Mouse (Mus musculus) v-Abl transformed pro-B cells (cell line): ENCODE data around the gene Hist1h1a.

Experiments used
- in situ Hi-C, 2 experiments: fragments of 400-800 bp; cut with MboI; formaldehyde crosslinking; loops; one replicate each; pipeline ENCODE4 v1.15.1; 2025; ENCODE audit not compliant: unreplicated experiment in 2 of 2

Hist1h1a gene

GRCm38 (mm10) chr13:23740910-23741309 lies 22.6 kb upstream of the Hist1h1a start:
- in situ Hi-C loops, result loop anchor here (5.0 to 10.0 kb wide), 3 partner anchors 186 to 1704 kb away; partner anchors contain the start of genes Hist1h1d (in 2 of the 2), Hist1h4f (in 2 of the 2), Hist1h2ah (in 1 of the 2) and Hist1h2bk (in 1 of the 2)

GRCm38 (mm10) chr13:23742007-23742406 lies 21.5 kb upstream of the Hist1h1a start:
- in situ Hi-C loops, result loop anchor here (5.0 to 10.0 kb wide), 3 partner anchors 187 to 1705 kb away; partner anchors contain the start of genes Hist1h1d (in 2 of the 2), Hist1h4f (in 2 of the 2), Hist1h2ah (in 1 of the 2) and Hist1h2bk (in 1 of the 2)

- in situ Hi-C loops, result loop anchor here (5.0 to 10.0 kb wide), 3 partner anchors 188 to 1706 kb away; partner anchors contain the start of genes Hist1h1d (in 2 of the 2), Hist1h4f (in 2 of the 2), Hist1h2ah (in 1 of the 2) and Hist1h2bk (in 1 of the 2)
These were observed 20.3 kb upstream of the Hist1h1a start for GRCm38 (mm10) chr13:23743215-23743614.

DNA sequence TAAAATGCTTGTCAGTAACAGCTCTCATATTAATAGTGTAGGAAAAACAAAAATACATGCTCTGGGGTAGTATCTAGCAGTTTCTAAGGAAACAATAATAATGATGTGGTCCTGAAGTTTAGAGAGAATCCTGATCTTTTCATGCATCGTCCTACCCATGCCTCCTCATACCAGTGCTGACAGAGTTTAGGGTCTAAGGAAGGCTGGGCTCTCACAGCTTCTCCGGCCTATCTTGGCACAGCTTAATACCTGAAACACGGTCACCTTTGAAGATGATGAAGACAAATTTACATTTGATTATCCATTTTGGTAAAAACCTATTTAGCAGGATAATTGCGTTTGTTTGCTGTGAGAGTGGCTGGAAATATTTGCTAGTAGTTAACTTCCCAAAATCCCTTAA lies 19.5 kb upstream of the Hist1h1a start:
- in situ Hi-C loops, result loop anchor here (5.0 to 10.0 kb wide), 3 partner anchors 189 to 1707 kb away; partner anchors contain the start of genes Hist1h1d (in 2 of the 2), Hist1h4f (in 2 of the 2), Hist1h2ah (in 1 of the 2) and Hist1h2bk (in 1 of the 2)

DNA sequence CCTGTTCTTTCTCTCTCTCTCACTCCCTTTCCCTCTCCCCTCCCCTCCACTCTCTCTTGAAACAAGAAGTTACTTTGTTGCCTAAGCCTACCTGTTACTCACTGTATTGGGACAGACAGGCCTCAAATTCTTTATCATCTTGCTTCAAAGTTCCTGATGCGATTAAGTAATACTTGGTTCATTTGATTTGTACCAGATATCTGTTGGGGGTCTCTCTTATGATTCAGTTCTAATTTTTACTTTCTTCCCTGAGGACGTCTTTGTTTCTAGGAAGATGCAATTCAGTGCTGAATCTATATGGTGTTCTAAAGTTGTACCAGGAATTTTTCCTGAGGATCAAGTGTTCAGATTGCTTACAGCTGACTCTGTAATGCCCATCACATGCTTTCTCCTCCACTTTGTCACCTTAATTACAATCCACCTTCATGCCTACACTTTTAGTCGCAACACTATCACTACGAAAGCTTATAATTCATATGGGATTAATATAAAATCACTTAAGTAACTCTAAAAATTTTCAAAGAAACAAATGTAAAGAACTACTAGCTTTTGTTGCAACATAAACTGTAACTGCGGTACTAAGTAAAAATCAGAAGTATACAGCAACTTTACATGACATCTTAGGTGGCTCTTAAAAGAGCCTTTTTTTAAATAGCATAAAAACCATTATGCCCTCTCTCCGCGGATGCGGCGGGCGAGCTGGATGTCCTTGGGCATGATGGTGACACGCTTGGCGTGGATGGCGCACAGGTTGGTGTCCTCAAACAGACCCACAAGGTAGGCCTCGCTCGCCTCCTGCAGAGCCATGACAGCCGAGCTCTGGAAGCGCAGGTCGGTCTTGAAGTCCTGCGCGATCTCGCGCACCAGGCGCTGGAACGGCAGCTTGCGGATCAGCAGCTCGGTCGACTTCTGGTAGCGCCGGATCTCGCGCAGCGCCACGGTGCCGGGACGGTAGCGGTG lies 18.8 kb upstream of the Hist1h1a start:
- in situ Hi-C loops, result loop anchor here (5.0 to 10.0 kb wide), 3 partner anchors 190 to 1707 kb away; partner anchors contain the start of genes Hist1h1d (in 2 of the 2), Hist1h4f (in 2 of the 2), Hist1h2ah (in 1 of the 2) and Hist1h2bk (in 1 of the 2)

DNA sequence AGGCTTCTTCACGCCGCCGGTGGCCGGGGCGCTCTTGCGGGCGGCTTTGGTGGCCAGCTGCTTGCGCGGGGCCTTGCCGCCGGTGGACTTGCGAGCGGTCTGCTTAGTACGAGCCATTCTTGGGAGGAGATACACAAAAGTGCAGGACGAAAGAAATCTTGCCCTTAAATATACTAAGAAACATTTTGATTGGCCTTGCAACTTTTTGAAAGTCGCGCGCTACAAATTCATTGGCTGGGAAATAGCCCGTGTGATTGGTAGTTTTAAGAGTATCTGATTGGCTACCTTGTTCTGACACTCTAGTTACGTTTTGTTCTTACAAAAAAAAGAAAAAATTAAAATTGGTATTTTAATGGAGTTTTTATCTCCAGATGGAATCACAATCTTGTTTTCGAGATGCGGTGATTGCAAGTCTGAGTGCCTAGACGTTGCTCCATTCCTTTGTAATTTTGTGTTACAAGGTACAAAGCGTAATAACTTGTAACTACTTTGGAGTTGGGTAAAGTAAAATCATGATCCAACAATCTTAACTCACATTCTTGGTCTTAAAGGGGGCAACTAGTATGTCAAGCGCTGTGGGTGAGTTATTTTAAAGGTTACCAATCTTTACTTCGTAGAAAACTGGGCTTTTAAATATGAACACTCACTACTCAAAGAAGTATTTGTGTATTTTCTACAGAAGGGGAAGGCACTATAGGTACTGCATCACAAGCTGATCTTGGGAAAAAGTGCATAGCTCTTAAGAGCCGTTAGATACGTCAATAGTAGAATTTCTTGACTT lies 17.9 kb upstream of the Hist1h1a start, which contains the start of gene Hist1h3c:
TSS of gene Hist1h3c (minus strand) at position 222 of the 781 bp plus-strand sequence.
- in situ Hi-C loops, result loop anchor here in 1 of 2 experiments (10.0 kb wide), 1 partner anchor 191 kb away; the partner anchor contains the start of genes Hist1h1d and Hist1h4f

DNA sequence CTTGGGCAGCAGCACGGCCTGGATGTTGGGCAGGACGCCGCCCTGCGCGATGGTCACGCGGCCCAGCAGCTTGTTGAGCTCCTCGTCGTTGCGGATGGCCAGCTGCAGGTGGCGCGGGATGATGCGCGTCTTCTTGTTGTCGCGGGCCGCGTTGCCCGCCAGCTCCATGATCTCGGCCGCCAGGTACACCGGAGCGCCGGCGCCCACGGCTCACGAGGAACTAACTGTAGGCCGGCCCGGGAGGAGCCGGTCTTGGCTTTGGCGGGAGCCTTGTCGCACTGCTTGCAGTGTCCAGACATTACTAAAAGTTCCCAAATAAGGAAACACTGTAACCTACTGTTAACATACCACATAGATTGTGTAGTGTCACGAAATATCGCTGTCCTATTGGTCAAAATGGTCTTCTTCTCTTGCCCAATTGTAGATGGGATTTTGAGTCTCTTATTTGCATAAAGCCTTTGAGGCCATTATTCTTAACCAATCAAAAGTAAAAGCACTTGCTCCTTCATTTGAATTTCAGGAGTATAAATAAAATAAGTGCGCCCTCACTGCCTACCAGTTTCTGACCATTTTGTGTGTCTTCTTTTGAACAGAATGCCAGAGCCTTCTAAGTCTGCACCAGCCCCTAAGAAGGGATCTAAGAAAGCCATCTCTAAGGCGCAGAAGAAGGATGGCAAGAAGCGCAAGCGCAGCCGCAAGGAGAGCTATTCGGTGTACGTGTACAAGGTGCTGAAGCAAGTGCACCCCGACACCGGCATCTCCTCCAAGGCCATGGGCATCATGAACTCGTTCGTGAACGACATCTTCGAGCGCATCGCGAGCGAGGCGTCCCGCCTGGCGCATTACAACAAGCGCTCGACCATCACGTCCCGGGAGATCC lies 17.0 kb upstream of the Hist1h1a start, which contains the start of gene Hist1h2bb:
TSS of gene Hist1h2bb (plus strand) at position 534 of the 880 bp plus-strand sequence.
- in situ Hi-C loops, result loop anchor here in 1 of 2 experiments (10.0 kb wide), 1 partner anchor 192 kb away; the partner anchor contains the start of genes Hist1h1d and Hist1h4f

DNA sequence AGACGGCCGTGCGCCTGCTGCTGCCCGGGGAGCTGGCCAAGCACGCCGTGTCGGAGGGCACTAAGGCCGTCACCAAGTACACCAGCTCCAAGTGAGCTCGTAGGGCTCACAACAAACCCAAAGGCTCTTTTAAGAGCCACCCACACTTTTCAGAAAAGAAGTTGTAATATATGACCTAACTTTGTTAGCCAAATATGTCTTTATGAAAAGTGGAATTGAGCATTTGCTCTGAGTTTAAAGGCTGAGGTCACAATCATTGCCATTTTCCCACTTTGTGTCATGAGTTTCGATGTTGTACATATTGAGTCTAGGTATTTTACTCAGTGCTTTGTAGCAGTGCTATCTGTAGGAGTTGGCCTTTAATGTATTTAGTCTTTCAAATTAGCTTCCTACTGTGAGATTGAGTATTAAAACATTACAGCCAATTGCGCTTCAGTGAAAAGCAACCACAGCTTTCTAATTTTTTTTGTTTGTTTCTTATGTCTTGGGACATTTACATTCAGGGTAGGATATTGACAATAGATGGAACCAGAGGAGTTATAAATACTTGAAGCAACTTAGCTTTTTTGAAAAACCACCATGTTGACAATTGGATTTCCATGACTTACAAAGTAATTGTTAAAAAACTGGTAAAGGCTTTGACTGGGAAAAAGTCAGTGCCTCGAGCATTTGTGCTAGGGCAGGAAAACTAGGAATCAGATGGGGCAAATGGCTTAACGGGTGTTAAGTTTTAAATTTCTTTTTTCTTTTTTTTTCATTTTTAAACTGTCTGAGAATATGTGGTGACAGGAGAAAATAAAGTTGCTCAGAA lies 16.2 kb upstream of the Hist1h1a start:
- in situ Hi-C loops, result loop anchor here in 1 of 2 experiments (10.0 kb wide), 1 partner anchor 192 kb away; the partner anchor contains the start of genes Hist1h1d and Hist1h4f

DNA sequence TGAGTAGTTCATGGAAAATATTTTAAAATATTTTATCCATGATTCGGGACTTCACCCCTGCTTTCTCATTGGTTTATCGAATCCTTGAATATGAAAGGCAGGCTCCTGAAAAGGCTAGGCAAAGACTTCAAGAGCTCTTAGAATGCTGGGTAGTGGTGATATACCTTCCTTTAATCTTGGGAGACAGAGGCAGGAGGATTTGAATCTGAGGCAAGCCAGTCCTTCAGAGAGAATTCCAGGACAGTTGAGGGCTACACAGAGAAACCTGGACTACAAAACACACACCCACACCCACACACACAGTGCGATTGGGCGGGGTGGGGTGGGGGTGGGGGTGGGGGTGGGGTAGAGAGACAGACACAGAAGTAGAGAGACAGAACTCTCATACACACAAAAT lies 15.6 kb upstream of the Hist1h1a start:
- in situ Hi-C loops, result loop anchor here in 1 of 2 experiments (10.0 kb wide), 1 partner anchor 193 kb away; the partner anchor contains the start of genes Hist1h1d and Hist1h4f

DNA sequence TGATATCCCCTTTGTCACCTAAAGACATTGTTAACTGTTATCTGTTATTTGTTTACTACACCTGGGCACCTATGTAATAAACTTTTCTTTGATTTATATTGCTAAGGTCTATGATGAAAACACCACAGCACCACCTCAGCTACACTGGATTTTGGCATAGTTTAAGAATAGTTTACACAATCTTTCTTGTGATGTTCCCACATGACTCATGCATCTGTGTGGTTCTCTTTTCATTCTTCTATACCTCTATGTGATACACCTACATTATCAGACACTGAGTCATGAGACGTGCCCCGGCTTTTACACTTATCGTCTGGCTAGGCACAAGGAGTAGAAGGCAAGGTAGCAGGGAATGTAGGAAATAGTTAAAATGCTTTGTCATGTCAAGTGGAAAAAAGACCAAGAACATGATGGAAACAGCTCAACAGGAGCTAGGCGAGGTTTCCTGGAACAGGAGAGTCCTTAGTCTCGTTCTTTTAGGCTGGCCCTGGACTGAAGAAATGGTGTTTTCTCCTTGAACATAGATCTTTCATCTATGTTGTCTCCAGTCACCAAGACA lies 13.8 kb upstream of the Hist1h1a start:
- in situ Hi-C loops, result loop anchor here in 1 of 2 experiments (10.0 to 25.0 kb wide), 3 partner anchors 195 to 1962 kb away; partner anchors contain the start of genes Hist1h1b, Hist1h1d, Hist1h2ag and Hist1h2ah

GRCm38 (mm10) chr13:23750839-23751477 lies 12.5 kb upstream of the Hist1h1a start, which contains the start of gene Hist1h2ab:
Hist1h2ab (plus strand) TSS chr13:23751126.
- in situ Hi-C loops, result loop anchor here in 1 of 2 experiments (25.0 kb wide), 2 partner anchors 1714 to 1964 kb away; partner anchors contain the start of genes Hist1h1b, Hist1h2ag, Hist1h2ah and Hist1h2an

DNA sequence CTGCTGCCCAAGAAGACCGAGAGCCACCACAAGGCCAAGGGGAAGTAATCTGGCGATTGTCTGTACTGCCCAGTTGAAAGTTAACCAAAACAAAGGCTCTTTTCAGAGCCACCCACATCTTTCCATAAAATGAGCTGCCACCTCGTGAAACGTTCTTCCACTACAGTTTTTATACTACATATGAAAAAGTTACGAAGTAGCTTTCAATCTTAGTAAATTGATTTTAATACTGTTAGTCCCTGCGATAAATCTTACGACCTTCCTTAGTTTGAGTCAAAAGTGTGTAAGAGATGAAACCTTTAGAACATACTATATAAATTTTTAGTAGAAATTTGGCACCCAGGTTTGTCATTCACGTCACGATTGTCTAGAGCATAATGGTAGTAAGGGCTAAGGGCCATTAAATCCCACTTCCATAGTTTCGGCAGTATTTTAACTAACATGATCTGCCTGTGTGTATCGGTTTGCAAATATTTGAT lies 11.9 kb upstream of the Hist1h1a start:
- in situ Hi-C loops, result loop anchor here in 1 of 2 experiments (25.0 kb wide), 2 partner anchors 1714 to 1964 kb away; partner anchors contain the start of genes Hist1h1b, Hist1h2ag, Hist1h2ah and Hist1h2an

DNA sequence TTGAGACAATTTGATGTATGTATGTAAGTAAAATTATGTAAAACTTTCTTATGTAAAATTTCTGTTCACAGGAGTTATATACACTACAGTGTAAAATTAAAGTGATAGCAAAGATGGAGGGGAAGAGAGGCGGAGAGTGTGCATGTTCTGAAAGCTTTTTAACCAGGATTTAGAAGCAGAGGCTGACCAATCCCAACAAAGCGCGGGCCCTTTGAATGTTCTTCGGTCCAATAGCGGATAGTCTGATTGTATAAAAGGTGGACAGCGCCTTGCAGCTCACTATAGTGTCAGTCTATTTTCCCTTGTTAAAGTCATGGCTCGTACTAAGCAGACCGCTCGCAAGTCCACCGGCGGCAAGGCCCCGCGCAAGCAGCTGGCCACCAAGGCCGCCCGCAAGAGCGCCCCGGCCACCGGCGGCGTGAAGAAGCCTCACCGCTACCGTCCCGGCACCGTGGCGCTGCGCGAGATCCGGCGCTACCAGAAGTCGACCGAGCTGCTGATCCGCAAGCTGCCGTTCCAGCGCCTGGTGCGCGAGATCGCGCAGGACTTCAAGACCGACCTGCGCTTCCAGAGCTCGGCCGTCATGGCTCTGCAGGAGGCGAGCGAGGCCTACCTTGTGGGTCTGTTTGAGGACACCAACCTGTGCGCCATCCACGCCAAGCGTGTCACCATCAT lies 11.3 kb upstream of the Hist1h1a start, which contains the start of gene Hist1h3b:
TSS of gene Hist1h3b (plus strand) at position 201 of the 675 bp plus-strand sequence.
- in situ Hi-C loops, result loop anchor here in 1 of 2 experiments (25.0 kb wide), 2 partner anchors 1715 to 1965 kb away; partner anchors contain the start of genes Hist1h1b, Hist1h2ag, Hist1h2ah and Hist1h2an

- in situ Hi-C loops, result loop anchor here in 1 of 2 experiments (25.0 kb wide), 2 partner anchors 1715 to 1965 kb away; partner anchors contain the start of genes Hist1h1b, Hist1h2ag, Hist1h2ah and Hist1h2an
These were observed 10.7 kb upstream of the Hist1h1a start for GRCm38 (mm10) chr13:23752742-23753172.
